Mouse (Mus musculus): ENCODE measurements at regions not wholly inside any gene's neighbourhood (a gene's known extent, or its start where the extent isn't known, plus 50 kb on each side); places are given as distances from the start of the nearest gene placed in this dataset.
"Not testable (repeated sequence)": the region's sequence is repeated elsewhere in the genome, so short reads cannot be mapped to it uniquely, and the experiment has no call there.

DNA sequence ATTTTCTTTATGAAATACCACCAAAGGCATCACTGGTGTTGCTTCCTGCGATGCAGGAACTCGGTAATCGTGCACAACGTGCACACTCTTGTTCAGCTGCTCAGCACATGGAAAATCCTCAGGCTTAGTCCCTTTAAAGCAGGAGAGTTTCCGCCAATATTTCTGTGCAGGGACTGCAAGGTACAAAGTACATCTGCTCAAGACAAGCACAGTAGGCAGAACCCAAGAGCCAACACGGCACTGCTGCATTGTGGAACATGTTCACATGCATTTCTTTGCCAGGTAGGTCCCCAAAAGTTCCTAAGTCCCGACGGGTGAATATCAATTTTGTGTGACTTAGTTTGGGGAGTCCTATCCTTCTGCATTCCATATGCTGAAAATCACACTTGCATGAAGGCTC, 808.0 kb upstream of the Pou3f3 start:
- no peak for DNase-seq (ENCODE audit: low spot score in 2 of 2)

DNA sequence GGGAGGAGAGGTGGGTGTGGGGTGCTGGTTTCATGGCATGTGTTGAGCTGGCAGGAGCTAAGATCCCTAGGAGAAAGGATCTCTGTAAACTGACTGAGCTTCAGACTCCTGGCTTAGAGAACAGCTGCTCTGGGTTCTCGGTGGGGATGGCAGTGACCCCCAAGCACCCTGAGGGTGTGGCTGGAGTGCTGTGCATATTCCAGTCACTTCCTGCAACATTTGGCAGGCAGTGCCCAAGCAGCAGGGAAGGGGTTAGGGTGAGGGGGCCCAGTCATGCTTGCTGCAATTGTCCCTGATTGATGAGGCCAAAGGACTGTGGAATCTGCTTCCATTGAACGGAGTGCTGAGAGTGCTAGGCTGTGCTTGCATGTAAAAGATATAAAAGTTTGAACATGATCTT, 807.4 kb upstream of the Pou3f3 start:
- no peak for DNase-seq (ENCODE audit: low spot score in 2 of 2)

DNA sequence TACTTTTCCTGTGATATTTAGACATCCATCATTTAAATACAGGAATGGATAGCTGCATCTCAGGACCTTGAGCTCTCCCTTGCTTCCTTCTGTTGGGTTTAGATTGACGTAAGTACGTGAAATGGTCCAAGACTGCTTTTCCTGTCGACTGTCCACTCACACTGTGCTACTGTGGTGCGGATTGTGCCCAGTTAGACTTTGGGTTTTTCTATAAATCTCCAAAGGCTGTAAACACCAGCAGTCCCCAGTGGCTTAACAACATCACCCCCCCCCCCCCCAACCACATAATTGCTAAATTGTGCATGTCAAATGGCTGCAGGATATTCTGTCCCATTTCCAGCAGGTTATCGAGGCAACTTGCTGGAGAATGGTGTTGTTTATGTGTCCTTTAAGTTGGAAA, 806.6 kb upstream of the Pou3f3 start:
- no peak for DNase-seq (ENCODE audit: low spot score in 2 of 2)

DNA sequence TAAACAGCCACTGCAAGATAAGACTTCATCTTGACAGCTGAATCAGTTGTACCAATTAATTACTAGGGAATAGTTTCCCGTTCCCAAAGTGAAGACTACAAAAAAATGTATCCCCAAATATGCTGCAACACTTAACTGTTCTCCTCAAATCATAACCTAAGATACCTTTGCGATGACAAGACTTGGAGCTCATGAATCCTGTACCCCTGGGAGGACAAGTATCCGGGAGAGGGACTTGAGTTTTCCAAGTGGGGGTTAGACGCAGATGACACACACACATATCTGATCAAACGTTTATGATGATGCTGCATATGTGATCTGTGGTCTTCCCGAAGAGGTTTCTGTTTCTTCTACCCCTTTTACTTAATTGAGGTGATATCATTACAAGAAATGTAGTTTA, 805.6 kb upstream of the Pou3f3 start:
- DNase-seq (ENCODE audit: low spot score in 2 of 2): no peak

DNA sequence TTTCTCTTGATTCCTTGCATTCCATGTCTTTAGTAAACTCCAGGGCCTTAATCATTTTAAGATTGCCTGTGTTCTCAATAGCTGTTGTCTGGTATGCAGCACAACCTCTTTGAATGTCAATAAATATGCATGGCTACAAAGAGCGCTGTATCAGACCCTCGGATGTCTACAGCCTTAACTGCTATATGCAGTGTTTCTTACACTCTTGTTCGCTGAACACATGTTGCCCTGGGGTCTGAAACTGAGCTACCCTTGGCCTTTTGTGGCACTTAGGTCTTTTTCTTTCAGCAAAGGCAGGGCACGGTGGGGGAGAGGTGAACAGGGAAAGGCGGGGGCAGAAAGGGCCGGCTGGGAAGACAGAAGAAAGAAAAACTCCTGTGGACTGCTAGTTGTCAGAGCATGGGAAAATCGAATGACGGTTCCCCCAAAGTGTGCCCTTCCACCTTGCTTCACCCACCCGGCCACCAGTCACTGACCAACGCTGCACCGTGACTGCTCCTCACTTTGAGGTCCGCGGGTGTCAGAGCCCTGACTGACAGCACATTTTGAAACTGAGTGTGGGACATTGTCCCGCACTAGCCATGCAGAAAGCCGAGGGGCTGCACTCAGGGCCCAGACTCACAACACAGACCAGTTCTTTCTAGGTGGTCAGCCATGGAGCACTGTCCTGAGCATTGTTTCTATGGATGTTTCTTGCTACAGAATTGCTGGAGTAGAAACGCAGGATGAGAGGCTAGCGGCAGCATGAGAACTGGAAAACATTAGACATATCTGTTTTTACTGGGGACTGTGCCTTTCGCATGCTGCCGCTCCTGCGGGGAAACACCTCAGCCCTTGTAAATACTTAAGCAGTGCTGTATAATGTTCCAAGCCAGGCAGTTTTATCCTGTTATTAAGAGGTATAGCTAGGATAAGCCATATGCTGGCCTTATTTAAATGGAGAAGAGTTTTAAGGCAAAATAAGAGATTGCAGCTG, 804.6 kb upstream of the Pou3f3 start:
- DNase-seq (ENCODE audit: low spot score in 2 of 2): no peak

DNA sequence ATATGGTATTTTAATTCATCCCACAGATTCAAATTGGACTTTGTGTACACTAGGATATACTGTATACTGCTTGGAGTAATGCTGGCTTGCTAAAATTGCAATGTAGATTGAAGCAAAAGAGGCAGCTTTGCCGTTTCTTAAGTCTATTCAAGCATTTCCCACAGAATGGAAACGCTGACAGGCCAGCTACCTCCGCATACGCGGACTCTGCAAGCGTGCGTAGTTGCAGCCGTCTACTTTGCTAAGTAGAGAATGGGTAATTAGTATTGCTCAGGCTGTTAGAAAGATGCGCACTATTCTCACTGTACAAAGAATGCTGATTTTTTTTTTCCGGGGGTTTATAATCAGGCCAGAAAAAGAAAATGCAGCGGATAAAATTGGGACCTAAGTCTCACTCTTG, 803.8 kb upstream of the Pou3f3 start:
- no peak for DNase-seq (ENCODE audit: low spot score in 2 of 2)

DNA sequence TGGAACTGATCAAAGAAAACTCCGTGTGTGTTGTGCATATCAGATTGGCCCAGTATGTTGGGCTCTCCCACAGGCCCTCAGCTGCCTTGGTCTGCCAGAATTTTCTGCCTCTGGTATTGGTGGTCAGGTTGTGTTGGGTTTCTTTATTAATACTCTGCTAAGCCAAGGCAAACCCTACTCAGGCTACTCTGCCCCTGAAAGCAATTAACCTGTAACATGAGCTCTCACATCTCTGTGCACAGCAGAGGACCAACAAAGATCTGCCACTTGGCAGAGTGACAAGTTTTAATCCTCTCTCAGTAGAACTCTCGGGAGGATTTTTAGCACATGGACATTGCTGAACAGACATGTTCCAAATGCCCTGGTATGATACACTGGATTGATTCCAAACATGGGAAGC, 803.2 kb upstream of the Pou3f3 start:
- no peak for DNase-seq (ENCODE audit: low spot score in 2 of 2)

DNA sequence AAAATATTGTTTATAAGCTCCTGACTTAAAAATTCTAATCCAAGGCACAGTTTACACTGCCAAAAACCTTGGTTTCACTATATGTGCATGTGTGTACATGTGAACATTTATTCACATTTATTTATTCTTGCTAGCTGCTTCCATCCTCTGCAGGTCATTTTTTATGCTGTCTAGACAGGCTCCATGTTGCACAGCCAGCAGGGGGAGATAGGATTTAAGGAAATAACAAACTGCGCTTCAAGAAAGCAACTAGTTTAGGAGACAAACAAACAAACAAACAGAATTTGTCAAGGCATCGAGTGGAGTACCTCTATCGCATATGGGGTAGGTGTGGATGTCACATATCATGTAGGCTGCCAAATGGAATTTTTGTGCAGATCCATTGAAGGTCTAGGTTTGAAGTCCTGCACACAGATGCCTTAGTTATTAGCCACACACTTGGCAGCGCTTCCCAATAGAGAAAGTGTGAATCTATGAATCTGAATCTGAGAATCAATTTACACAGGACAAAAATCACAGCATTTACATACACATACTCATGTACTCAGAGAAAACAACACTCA, 797.7 kb upstream of the Pou3f3 start:
- DNase-seq (ENCODE audit: low spot score in 2 of 2): no peak

DNA sequence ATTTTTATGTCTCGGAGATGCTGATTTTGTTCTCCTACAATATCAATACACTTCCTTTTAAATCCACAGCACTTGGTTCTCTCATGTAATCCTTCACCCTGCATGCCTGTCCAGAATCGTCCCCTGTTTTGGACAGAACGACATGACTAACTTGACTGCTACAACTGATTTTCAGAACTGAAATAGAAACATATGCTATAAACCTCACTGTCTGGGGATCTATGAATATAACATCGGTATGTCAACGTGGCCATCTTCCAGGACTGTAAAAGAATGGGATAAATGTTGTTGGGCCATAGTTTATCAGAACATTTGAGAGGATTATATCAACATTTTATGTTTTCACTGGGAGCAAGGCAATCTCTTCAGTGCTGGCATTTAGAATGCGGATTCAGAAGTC, 795.2 kb upstream of the Pou3f3 start:
- DNase-seq (ENCODE audit: low spot score in 2 of 2): no peak

DNA sequence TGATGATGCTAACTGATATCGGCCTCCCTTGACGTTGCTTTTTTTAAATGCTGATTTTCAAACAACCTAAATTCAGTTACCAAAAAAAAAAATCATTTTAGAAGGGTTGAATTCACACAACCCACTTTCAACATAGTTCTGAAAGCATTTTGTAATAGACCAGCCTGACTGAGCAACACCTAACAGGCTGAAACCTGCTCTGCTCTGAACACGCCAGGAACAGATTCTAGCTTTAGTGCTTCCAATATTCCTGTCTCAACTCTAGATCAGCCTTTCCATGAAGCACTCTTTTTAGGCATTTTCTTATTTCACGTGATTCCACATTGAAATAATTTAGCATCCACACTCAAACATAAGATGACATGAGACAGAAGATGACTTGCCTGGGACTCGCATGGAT, 789.6 kb upstream of the Pou3f3 start:
- DNase-seq (ENCODE audit: low spot score in 2 of 2): no peak

DNA sequence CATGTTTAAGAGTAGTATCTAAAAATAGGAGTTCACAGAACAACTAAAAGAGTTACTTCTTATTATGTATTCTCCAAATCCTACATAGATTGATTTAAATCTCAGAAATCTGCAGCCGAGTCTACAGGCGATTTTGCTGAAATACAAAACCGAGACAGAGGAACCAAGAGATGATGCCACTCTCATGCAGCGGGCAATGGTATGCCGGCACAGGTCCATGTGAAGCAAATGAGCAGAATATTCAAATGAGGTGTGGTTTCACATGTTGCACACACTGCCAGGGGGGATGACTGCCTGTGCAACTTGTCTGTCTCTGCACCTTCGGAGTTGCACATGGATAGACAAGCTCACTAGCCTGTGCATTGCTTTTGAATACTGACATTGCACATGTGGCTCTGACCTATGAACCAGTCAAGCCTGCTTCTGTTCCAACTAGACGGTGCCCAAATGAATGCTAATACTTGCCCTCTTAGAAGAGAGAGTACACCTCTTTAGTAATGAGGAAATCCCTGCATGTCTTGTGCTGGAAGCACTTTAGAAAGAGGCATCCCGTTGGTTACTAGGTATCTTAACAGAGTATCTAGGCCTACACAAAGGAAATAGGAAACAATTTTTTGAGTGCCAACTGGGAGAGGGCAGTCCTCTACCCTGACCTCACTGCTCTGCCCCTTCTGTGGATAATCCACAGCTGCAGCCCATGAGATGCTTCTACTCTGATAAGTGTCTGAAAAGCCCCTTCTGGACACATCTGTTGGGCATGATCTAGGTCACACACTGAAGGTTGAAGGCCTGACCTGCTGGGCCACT, 787.4 kb upstream of the Pou3f3 start:
- no peak for DNase-seq (ENCODE audit: low spot score in 2 of 2)

DNA sequence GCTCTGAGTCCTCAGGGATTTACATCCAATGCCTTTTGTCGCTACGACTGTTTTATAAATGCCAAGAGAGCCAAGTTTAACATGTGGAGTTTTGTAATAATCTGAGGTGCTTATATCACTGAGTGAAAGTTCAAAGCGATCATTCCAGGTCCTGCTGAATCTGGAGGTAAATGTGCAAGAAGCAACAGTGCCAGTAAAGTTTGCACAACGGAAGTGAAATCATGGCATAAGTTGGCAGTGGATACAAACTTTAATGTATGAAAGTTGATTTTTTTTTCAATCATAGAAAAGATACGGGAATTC, 786.8 kb upstream of the Pou3f3 start:
- no peak for DNase-seq (ENCODE audit: low spot score in 2 of 2)

DNA sequence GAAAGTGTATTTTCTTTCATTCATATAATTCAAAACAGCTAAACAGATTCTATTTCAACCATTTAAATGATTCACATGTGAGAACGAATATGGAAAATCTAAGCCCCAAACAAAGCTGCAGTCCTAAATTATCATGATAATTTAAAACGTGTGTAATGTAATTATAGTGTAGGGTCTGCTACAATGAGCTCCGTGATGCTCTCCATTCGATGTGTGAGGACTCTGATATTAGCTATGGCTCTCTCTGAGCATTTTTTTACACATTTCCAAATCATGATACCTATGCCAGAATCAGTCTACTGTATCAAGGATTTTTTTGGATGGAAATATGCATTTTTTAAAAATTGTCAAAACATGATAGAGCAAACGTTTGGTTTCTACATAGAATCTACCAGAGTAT, 785.8 kb upstream of the Pou3f3 start:
- no peak for DNase-seq (ENCODE audit: low spot score in 2 of 2)

DNA sequence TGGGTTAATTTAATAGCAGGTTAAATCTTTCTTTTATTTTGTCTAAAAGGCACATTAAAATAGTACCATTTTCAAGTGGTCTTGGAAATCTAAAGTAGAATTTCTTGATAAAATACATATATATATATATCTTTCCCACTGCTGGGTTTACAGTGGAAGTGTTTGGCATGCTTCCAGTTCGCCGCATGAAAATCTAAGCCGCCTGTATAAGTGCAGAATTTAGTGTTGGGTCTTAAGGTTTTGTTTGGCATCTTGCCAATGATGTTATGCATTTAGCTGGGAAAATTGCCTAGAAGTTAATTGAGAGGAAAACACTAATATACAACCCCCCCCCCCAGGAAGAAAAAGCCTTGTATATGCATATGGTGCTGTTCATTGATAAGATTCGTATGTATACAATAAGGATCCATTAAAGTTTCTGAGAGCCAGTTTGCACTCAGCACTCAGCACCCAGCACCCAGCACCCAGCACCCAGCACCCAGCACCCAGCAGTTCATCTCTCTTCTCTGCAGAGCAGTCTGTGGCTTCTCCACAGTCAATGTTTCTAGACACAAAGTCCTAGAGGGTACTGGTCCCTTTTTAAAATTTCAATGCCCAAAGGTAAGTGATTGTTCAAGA, 778.7 kb upstream of the Pou3f3 start:
- no peak for DNase-seq (ENCODE audit: low spot score in 2 of 2)

DNA sequence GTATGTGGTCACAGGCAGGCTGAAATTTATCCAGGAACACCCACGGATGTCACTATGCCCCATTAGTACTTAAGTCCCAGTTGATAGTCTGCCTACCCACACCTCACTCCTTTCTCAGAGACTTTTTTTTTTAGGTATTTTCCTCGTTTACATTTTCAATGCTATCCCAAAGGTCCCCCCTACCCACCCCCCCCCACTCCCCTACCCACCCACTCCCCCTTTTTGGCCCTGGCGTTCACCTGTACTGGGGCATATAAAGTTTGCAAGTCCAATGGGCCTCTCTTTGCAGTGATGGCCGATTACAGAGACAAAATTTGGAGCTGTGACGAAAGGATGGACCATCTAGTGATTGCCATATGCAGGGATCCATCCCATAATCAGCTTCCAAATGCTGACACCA, 777.8 kb upstream of the Pou3f3 start:
- not testable (repeated sequence) for DNase-seq (ENCODE audit: low spot score in 2 of 2)

DNA sequence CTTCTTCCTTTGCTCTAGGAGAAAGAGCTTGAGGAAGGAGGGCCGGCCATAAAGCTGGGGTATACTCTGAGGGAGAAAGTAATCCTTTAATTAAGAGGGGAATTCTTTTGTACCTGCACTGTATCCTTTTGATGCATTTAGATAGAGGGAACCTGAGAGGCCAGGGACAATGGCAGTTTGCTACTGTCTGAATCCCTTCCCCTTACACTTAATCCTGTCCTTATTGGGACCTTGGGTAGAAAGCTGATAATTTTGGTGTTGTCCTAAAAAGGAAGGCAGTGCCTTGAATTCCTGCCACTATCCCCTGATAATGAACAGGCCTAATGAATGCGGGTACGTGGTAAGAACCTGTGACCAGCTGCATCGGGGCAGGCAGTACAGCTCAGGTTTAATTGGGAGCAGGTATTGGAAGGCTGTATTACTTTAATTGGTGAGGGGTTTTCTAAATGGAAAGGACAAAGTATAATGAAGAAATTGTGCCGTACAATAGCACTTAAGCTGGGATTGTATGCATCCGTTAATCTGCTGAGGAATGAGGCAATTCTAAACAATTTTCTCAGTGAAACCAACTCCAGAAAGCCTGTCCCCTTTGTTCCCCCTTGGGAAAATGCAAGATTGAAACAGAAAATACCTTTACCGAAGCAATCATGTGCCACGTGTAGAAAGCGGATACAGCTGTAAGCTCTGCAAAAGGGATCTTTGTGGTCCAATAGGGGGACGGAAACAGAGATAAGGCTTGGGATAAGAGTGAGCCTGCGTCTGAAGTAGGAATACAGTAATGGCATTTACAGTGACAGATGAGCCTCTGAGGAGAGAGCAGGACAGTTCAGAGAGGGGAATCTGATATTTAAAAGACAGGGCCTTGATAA, 776.9 kb upstream of the Pou3f3 start:
- DNase-seq (ENCODE audit: low spot score in 2 of 2): no peak

DNA sequence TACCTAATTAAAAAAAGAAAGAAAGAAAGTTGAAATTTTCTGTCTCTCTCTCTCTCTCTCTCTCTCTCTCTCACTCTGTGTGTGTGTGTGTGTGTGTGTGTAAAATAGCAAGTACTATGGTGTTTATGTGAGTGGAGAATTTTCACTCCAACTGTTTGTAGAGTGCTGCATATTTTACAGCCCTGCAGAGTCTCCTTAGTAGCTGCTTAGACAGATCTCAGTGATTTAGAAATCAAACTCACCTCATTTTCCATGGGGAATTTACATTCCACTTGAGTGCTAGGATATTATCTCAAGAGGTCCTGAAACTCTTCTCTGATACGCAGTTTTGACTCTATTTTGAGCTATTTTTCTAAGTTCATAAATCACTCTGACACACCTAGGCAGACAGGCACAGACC, 761.8 kb upstream of the Pou3f3 start:
- DNase-seq (ENCODE audit: low spot score in 2 of 2): no peak

DNA sequence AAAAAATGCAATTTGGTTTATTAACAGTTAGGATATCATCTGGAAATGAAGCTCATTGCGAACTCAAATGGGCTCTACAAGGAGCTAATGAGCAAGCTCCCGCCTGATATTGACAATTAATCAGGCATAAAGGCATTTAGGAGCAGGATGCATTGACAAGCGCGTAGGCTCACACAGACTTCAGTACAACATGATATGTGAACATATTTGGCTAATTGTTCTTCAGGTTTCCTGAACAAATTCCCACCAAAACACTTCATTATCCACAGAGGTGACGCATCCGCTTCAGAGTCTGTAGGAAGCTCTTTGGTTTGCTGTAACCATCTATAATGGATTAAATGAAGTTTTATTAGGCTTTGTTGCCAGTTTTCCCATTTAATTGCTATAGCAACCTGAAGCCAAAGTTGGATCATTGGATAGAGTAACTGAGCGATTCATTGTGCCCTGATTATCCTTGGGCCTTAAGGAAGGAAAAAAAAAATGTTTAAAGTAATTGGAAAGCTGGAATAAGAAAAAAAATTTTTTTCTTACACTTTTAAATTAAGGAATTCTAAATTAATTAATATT, 759.6 kb upstream of the Pou3f3 start:
- no peak for DNase-seq (ENCODE audit: low spot score in 2 of 2)

DNA sequence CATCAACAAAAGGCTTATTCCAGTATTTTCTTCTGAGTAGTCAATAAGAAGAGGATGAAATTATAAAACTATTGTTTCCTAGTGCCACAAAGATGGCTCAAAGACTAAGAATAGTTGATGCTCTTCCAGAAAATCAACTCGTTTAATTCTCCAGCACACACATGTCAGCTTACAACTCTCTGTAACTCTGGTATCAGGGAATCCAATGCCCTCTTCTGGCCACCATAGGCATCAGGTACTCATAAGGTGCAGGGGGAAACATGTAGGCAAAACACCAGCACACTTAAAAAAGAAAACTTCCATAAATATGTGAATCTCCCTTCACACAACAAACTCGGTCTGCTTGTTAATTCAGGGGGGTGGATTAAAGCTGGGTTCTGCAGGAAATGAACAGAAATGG, 734.6 kb upstream of the Pou3f3 start:
- no peak for DNase-seq (ENCODE audit: low spot score in 2 of 2)

DNA sequence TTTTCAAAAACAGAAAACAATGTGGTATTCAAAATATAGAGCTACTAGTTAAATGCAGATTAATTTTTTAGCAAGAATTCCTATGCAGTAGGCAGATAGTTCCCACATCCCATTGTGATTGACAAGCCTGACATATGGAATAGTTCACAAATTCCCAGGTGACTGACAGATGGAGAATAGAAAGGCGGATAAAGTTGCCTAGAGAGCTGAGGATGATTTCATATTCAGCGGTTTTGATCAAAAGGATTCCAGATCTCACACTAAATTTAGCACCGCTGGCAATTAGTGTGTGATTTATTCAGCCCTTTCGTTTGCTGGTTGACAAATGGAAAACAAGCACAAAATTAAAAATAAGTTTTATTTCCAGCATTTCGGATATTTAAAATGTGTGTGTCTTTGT, 714.0 kb upstream of the Pou3f3 start:
- no peak for DNase-seq (ENCODE audit: low spot score in 2 of 2)

DNA sequence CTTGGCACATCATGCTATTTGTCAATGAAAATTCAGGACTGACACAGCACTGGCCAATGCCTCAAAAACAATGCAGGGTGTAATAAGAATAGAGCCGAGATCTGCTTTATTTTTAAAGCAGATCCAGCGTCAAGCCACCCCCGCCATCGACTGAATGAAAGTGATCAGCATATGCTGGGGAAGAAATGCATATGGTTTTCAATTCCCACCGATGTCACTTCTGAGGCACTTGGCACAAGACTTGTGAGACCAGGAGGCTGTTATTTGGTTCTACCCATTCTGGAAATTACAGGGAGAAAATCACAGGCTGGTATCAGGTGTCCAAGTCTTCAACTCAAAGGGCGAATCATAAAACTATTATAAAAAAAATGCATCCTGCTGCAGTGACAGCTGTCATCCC, 689.3 kb upstream of the Pou3f3 start:
- DNase-seq (ENCODE audit: low spot score in 2 of 2): no peak
